Mouse (Mus musculus) midbrain, embryonic 12.5 days (tissue): ENCODE results near the gene Dok5. TPM values are rescaled to one million over a fixed set of nuclear protein-coding genes. Genes with fewer than 3 reads are reported as not detected.
A peak's percentile ranks its signal among the peaks of the same experiment; 100 is the strongest.

Source experiments
- ATAC-seq: fragments of 200-750 bp; cut with Nextera tagmentation; 2 replicates; pipeline ENCODE4 v1.8.0; 2017; ENCODE audit warnings: low read depth, moderate TSS enrichment, moderate library complexity; ENCODE audit not compliant: low FRiP score
- H3K27ac ChIP-seq: fragments of 300-500 bp; sonication (generic); replicated peaks from 2 replicates; pipeline ENCODE4 v1.5.1; 2016; ENCODE audit warnings: mild to moderate bottlenecking
- H3K27me3 ChIP-seq: fragments of 300-500 bp; sonication (generic); 2 replicates; pipeline ENCODE4 v1.6.1; 2016; ENCODE audit warnings: mild to moderate bottlenecking
- H3K36me3 ChIP-seq: fragments of 300-500 bp; sonication (generic); 2 replicates; pipeline ENCODE4 v1.6.1; 2016
- H3K4me1 ChIP-seq: fragments of 300-500 bp; sonication (generic); 2 replicates; pipeline ENCODE4 v1.6.1; 2016
- H3K4me2 ChIP-seq: fragments of 300-500 bp; sonication (generic); replicated peaks from 2 replicates; pipeline ENCODE4 v1.6.1; 2016; ENCODE audit warnings: mild to moderate bottlenecking, moderate library complexity
- H3K4me3 ChIP-seq: fragments of 300-500 bp; sonication (generic); 2 replicates; pipeline ENCODE4 v1.5.1; 2016; ENCODE audit warnings: mild to moderate bottlenecking
- H3K9ac ChIP-seq: fragments of 300-500 bp; sonication (generic); replicated peaks from 2 replicates; pipeline ENCODE4 v1.6.1; 2016; ENCODE audit warnings: mild to moderate bottlenecking, moderate library complexity
- H3K9me3 ChIP-seq: fragments of 300-500 bp; sonication (generic); 2 replicates; pipeline ENCODE4 v1.6.1; 2016; ENCODE audit warnings: mild to moderate bottlenecking
- WGBS: fragments of 180-500 bp; shearing (Covaris S2); methylation state at CpG from one replicate; pipeline ENCODE4 v1.1.7; 2016; 5-methylcytosine and 5-hydroxymethylcytosine counted together
- polyA plus RNA-seq: library from polyadenylated mRNA; unstranded; fragments of >200 nt; fragmentation: Nextera tagmentation; extraction: Ambion mirVana; gene quantifications from 2 replicates; pipeline ENCODE4 v1.2.1, GENCODE M21; 2016

The Dok5 gene
- polyA plus RNA-seq, result 25.5 and 25.6 TPM in 2 replicates

- ATAC-seq, result peak; percentile 87
- Histone ChIP-seq H3K27ac (peak within 1 kb of the TSS; percentile 76), H3K4me2 (peak within 1 kb of the TSS; percentile 84), H3K27me3 (0 out of 2 replicates have a peak, but pooled peaks cover 4% of the 10 kb centered on the region), H3K9me3 (no peaks in the 10 kb centered on the region), H3K4me1 (peaks cover 16% of the 10 kb centered on the region), H3K36me3 (no peaks in the 10 kb centered on the region), H3K4me3 (peak within 1 kb of the TSS; percentile 59), H3K9ac (peak within 1 kb of the TSS; percentile 68)
- 2% methylated on average over 46 of the region's 53 CpGs for WGBS
These were observed at the start of gene Dok5 for GRCm38 (mm10) chr2:170731632-170732561. Gene Dok5 (plus strand): TSS chr2:170731807.

DNA sequence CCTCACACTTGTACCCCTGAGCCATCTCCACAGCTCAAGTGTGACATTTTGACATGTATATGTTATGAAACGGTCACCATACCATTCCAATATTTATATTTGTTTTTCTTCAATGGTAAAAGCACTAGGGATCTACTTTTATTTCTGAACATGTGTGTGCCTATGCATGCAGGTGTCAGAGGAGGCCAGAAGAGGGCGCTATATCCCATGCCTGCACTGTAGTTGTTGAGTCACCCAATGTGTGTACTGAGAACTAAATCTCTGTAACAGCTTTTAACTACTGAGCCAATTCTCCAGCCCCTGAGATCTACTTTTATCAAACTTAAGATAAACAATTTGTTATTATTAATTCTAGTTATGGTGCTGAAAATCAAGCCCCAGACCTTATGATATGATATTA lies 48.2 kb upstream of the Dok5 start:
- Histone ChIP-seq H3K9ac (no peak overlapping the region), H3K27ac (no peak overlapping the region), H3K4me1 (no peaks in the 10 kb centered on the region), H3K36me3 (no peaks in the 10 kb centered on the region), H3K4me2 (no peak overlapping the region), H3K4me3 (no peak overlapping the region), H3K9me3 (no peaks in the 10 kb centered on the region), H3K27me3 (no peaks in the 10 kb centered on the region)
- ATAC-seq, result no peak
- 85% methylated on average over 2 of the region's 2 CpGs for WGBS

DNA sequence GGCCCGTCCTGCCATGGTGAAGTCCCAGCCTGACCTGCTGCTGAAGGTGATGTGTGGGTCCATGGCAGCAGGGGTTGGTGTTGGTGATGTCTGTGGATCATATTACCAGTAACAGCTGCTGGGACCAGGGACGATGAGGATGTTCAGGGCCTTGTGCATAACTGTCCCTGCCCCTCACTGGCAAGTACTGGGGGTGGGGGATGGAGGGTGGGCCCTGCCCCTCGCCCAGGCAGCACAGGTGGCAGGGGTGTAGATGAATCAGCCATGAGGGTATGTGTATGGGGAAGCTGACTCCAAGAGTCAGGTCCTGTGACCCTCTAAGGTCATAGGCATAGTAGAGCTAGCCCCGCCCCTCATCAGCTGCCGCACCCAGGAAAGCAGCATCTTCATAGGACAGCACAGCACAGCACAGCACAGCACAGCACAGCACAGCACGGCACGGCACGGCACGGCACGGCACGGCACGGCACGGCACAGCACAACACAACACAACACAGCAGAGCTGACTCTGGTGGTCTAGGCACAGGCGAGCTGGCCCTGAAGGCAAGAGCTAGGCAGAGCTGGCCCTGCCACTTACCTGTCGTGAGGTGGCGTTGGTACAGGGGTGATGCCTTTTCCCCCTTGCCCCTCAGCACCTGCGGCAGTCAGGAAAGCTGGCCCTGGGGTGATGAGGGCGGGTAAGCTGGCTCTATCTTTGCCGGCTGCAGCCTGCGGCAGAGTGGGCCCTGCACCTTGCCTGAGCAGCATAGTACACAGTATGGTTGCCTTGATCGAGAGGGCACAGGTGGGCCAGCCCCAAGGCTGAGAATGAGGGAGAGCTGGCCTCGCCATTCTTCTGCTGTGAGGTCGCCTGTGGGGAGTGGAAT lies 36.3 kb upstream of the Dok5 start:
- WGBS, result 84% methylated on average over 23 of the region's 23 CpGs
- Histone ChIP-seq H3K36me3 (no peaks in the 10 kb centered on the region), H3K27ac (no peak overlapping the region), H3K9me3 (no peaks in the 10 kb centered on the region), H3K9ac (no peak overlapping the region), H3K4me2 (no peak overlapping the region), H3K4me3 (no peak overlapping the region), H3K27me3 (no peaks in the 10 kb centered on the region), H3K4me1 (no peaks in the 10 kb centered on the region)
- ATAC-seq, result no peak

DNA sequence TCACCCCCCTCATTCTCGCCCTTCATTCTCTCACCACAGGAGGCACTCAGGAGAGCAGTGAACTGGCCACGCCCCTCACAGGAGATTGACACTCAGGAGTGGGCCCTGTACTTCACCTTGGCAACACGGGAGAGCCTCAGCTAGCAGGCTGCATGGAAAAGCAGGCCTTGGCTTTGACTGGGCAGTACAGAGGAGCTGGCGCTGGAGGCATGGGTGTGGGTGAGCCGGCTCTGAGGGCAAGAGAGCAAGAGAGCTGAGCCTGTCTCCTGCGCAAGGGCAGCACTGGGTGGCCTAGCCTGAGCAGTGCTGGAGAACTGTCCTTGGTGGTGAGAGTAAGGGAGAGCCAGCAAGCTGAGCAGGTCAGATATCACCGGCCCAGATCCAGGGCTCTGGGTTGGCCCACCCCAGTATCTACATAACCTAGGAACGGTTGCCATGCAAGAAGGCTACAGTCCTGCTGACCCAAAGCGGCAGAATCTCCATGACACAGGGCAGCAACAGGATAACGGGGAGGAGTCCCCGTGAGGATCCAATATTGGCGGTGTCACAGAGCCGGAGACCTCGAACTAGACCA lies 35.6 kb upstream of the Dok5 start:
- 71% methylated on average over 14 of the region's 14 CpGs for WGBS

DNA sequence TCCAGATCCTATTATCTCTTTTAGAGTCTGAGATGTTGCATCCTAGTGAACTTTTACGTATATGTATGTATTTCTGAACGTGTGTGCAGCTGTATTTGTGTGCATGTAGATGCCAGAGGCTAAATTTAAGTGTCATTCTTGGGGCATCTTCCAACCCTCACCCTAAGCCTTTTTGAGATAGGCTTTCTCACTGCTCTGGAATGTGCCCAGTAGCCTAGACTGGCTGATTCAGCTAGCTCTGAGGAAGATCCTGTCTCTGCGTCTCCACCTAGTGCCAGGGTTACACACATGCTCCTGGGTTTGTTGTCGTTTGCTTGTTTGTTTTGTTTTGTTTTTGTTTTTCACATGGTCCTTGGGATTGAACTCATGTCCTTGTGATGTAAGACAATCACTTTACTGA lies 31.1 kb upstream of the Dok5 start:
- Histone ChIP-seq H3K36me3 (no peaks in the 10 kb centered on the region), H3K9ac (no peak overlapping the region), H3K27ac (no peak overlapping the region), H3K9me3 (no peaks in the 10 kb centered on the region), H3K27me3 (no peaks in the 10 kb centered on the region), H3K4me2 (no peak overlapping the region), H3K4me1 (no peaks in the 10 kb centered on the region), H3K4me3 (no peak overlapping the region)
- 83% methylated on average over 4 of the region's 4 CpGs for WGBS
- ATAC-seq, result no peak

More for the DNA sequence above, 35.6 kb upstream of the Dok5 start:
- H3K9me3 ChIP-seq, result no peaks in the 10 kb centered on the region
- no peak overlapping the region for H3K27ac ChIP-seq
- H3K4me1 ChIP-seq, result no peaks in the 10 kb centered on the region
- H3K36me3 ChIP-seq, result no peaks in the 10 kb centered on the region
- H3K9ac ChIP-seq, result no peak overlapping the region
- ATAC-seq, result 0 out of 2 replicates have a peak, but pooled peaks have one; percentile 16
- no peaks in the 10 kb centered on the region for H3K27me3 ChIP-seq
- no peak overlapping the region for H3K4me2 ChIP-seq
- H3K4me3 ChIP-seq, result no peak overlapping the region

GRCm38 (mm10) chr2:170706488-170706887 lies 25.1 kb upstream of the Dok5 start:
- H3K9ac ChIP-seq, result no peak overlapping the region
- no peak overlapping the region for H3K27ac ChIP-seq
- no peaks in the 10 kb centered on the region for H3K9me3 ChIP-seq
- H3K4me2 ChIP-seq, result no peak overlapping the region
- H3K4me3 ChIP-seq, result no peak overlapping the region
- 0 out of 2 replicates have a peak, but pooled peaks cover 3% of the 10 kb centered on the region for H3K4me1 ChIP-seq
- ATAC-seq, result no peak
- 80% methylated on average over 4 of the region's 4 CpGs for whole genome bisulfite sequencing
- no peaks in the 10 kb centered on the region for H3K36me3 ChIP-seq
- no peaks in the 10 kb centered on the region for H3K27me3 ChIP-seq

- Histone ChIP-seq H3K36me3 (no peaks in the 10 kb centered on the region), H3K9ac (no peak overlapping the region), H3K9me3 (no peaks in the 10 kb centered on the region), H3K4me1 (0 out of 2 replicates have a peak, but pooled peaks cover 3% of the 10 kb centered on the region), H3K4me3 (no peak overlapping the region), H3K27ac (no peak overlapping the region), H3K27me3 (no peaks in the 10 kb centered on the region), H3K4me2 (no peak overlapping the region)
- WGBS, result 80% methylated on average over 3 of the region's 3 CpGs
- no peak for ATAC-seq
These were observed 23.9 kb upstream of the Dok5 start for GRCm38 (mm10) chr2:170707672-170708071.

- no peaks in the 10 kb centered on the region for H3K36me3 ChIP-seq
- no peak overlapping the region for H3K9ac ChIP-seq
- H3K27ac ChIP-seq, result no peak overlapping the region
- no peak for ATAC-seq
- 0 out of 2 replicates have a peak, but pooled peaks cover 3% of the 10 kb centered on the region for H3K4me1 ChIP-seq
- no peak overlapping the region for H3K4me2 ChIP-seq
- no peaks in the 10 kb centered on the region for H3K9me3 ChIP-seq
- no peak overlapping the region for H3K4me3 ChIP-seq
- no peaks in the 10 kb centered on the region for H3K27me3 ChIP-seq
- 86% methylated on average over 9 of the region's 9 CpGs for WGBS
These were observed 22.7 kb upstream of the Dok5 start for GRCm38 (mm10) chr2:170708901-170709300.

GRCm38 (mm10) chr2:170712658-170713285 lies 18.8 kb upstream of the Dok5 start:
- no peaks in the 10 kb centered on the region for H3K9me3 ChIP-seq
- H3K27ac ChIP-seq, result no peak overlapping the region
- no peaks in the 10 kb centered on the region for H3K27me3 ChIP-seq
- no peaks in the 10 kb centered on the region for H3K36me3 ChIP-seq
- ATAC-seq, result no peak
- no peak overlapping the region for H3K9ac ChIP-seq
- H3K4me1 ChIP-seq, result 0 out of 2 replicates have a peak, but pooled peaks cover 3% of the 10 kb centered on the region
- no peak overlapping the region for H3K4me3 ChIP-seq
- 88% methylated on average over 11 of the region's 11 CpGs for WGBS
- no peak overlapping the region for H3K4me2 ChIP-seq

DNA sequence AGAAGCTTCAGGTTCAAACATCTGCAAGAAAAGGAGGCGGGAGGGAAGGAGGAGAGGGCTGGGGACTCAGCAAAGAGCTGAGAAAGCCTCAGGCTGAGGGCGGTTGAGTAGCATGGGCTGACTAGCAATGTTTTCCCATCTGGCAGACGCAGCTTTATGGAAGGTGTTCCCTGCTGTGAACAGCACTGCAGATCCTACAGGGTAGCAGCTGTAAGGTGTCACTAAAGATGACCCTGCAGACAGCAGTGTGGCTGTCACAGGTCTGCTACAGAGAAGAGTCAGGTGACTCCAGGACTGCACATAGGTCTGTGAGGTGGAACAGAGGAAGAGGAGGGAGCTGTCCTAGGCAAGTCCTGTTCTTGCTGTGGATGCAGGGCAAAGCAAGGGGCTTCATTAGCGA lies 11.2 kb upstream of the Dok5 start:
- H3K9ac ChIP-seq, result no peak overlapping the region
- H3K27ac ChIP-seq, result 0 out of 2 replicates have a peak overlapping the region, but pooled peaks have one; percentile 25
- H3K4me2 ChIP-seq, result no peak overlapping the region
- H3K9me3 ChIP-seq, result no peaks in the 10 kb centered on the region
- peak; percentile 19; the same call in 1 of the 2 replicates for ATAC-seq
- no peaks in the 10 kb centered on the region for H3K27me3 ChIP-seq
- H3K4me3 ChIP-seq, result no peak overlapping the region
- 0 out of 2 replicates have a peak, but pooled peaks cover 10% of the 10 kb centered on the region for H3K4me1 ChIP-seq
- 54% methylated on average over 4 of the region's 4 CpGs for WGBS
- H3K36me3 ChIP-seq, result no peaks in the 10 kb centered on the region

- no peak overlapping the region for H3K27ac ChIP-seq
- H3K27me3 ChIP-seq, result 0 out of 2 replicates have a peak, but pooled peaks cover 4% of the 10 kb centered on the region
- 73% methylated on average over 13 of the region's 13 CpGs for WGBS
- no peak for ATAC-seq
- no peak overlapping the region for H3K9ac ChIP-seq
- H3K4me2 ChIP-seq, result no peak overlapping the region
- no peaks in the 10 kb centered on the region for H3K9me3 ChIP-seq
- H3K4me3 ChIP-seq, result no peak overlapping the region
- H3K36me3 ChIP-seq, result no peaks in the 10 kb centered on the region
- 0 out of 2 replicates have a peak, but pooled peaks cover 10% of the 10 kb centered on the region for H3K4me1 ChIP-seq
These were observed 7.5 kb upstream of the Dok5 start for GRCm38 (mm10) chr2:170724136-170724535.
